Mouse (Mus musculus): ENCODE data around the gene Atp1a2.

The Atp1a2 gene

DNA sequence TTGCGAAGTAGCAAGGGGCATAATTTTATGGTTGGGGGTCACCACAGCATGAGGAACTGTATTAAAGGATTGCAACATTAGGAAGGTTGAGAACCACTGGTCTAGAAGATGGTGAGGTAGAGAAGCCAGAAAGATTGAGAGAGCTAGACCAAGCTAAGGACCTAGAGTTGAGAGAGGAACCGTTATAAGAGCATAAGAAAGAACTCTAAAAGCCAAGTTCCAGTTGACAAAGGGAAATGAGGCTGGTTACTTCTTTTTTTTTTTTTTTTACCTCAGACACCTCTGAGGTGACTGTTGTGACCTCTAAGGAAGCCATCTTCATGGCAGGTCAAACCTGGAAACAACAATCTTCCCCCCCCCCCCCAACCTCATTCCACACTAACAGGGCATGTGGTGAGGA is 7.3 kb upstream of the Atp1a2 start:
- DNase-seq (ENCODE audit: low spot score in 2 of 2), result no peak

DNA sequence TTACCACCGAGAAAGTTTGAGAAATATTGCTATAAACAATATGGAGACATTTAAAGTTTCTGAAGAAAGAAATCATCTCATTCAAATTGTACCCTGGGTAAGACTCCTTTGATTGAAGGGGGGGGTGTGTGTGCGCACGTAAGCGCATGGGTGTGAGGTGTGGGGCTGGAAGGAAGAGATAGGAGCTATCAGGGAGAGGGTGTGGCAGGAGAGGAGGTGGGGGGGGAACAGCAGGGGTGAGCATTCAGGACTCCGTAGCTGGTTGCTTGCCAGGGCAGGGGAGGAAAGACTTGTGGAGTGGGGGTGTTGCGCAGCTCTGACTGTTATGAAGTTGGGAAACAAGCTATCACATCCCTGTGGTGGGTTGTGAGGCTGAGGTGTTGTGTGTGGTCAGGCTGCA is 6.6 kb upstream of the Atp1a2 start:
- no peak for DNase-seq (ENCODE audit: low spot score in 2 of 2)

DNA sequence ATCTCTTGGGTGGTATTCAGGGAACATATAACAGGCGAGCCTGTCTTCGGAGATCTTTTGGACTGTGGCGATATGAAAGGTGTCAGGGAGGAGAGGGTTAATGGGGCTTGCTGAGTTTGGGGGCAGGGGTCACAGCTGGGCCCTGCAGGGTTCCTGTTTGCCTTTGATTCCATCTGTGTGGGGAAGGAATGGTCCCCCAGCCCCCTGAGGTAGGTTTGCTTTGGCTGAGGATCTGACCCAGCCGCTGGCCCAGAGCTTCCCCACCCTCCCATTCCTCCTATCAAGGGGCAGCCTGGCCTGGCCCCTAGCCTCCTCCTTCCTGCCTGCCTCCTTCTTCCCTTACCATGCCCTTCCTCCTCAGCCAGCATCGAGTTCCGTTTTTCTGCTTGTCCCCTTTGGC is 5.0 kb upstream of the Atp1a2 start:
- no peak for DNase-seq (ENCODE audit: low spot score in 2 of 2)

DNA sequence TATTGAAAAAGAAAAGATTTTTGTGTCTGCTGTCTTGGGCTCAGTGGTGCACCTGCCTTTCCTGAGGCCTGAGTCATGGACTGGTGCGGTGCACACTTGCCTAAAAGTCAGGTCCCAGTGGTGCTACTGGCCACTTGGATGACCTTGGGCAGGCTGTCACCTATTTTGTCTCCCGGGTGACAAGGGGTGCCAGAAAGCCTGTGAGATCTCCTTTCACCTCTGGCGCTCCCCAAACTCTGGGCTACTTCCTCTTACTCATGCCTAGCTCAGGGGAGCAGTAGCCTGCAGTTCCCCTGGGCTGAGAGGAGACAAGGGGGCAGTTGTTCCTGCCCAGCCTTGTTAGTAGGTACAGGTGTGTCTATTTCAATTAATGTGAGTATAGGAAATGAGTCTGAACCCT is 4.4 kb upstream of the Atp1a2 start:
- no peak for DNase-seq (ENCODE audit: low spot score in 2 of 2)

DNA sequence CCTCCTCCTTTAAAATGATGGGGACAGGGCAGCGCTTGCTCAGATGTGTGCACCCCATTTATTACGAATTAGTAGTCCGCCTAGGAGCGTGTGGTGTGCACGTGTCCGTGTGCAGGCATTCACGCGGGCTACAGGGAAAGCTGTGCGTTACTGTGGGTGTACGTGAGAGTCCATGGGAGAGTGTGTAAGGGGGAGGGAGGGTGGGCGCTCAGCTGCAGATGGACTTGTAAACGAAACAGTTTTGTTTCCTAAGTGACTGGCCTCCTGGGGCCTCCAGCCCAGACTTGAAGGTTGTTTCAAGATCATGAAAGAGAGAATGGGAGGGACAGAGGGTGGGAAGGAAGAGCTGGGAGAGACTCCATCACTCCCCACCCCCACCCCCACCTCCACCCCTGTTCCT is 3.3 kb upstream of the Atp1a2 start:
- no peak for DNase-seq (ENCODE audit: low spot score in 2 of 2)

DNA sequence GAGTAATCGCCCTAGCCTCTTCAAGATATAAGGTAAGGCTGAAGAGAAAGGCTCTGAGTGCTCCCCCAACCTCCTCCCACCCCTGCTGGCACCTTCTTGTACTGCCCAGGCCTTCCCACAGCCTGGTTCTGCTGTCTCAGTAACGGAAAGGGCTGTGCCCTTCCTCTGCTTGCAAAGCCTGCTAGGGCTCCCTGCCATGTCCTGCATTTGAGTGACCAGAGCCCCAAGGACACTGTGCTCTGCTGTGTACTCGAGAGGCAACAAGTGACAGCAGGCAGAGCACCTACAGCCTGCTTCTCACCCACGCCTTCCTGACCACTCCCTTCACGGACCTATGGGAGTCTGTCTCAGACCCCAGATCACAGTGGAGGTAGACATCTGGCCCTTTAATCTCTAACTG is 2.4 kb upstream of the Atp1a2 start:
- DNase-seq (ENCODE audit: low spot score in 2 of 2), result no peak

DNA sequence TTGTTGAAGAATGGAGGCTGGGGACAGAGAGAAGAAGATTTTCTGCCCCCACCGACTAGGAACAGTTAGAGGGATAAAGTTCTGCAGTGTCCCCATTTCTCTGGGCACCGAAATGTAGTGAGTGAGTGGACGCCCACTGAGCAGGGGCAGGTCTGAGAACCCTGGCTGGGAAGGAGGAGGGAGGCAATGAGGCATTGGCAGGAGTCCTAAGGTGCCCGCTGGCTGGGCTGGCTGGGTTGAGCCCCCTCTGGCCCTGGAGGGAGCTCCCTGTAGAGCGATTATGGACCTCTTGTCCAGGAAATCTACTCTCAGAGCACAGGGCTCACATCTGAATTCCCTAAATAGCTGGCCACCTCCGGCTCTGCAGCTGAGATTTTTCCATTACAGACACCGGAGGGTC is 1.7 kb upstream of the Atp1a2 start:
- no peak for DNase-seq (ENCODE audit: low spot score in 2 of 2)

- no peak for DNase-seq (ENCODE audit: low spot score in 2 of 2)
Observed at GRCm38 (mm10) chr1:172296816-172297510, 901 bp downstream of the Atp1a2 start.

GRCm38 (mm10) chr1:172295751-172296197 is 2.1 kb downstream of the Atp1a2 start:
- DNase-seq (ENCODE audit: low spot score in 2 of 2), result no peak

DNA sequence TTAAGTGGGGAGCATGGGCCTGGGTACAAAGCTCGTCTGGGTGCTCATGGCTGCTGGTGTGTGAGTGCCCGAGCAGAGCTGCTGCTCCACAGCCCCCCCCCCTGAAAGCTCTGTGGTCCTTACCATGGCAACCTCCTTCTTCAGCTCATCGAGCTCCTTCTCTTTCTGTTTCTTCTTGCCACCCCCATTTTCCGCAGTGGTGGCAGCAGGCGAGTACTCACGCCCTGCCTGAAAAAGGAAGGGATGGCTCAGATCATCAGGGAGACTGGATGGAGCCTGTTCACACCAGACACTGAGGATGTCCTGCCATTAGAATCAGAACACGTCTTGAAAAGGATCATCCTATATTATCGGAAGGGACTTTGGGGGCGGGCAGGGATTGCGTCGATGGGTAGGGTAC is 4.4 kb downstream of the Atp1a2 start:
- DNase-seq (ENCODE audit: low spot score in 2 of 2), result no peak

DNA sequence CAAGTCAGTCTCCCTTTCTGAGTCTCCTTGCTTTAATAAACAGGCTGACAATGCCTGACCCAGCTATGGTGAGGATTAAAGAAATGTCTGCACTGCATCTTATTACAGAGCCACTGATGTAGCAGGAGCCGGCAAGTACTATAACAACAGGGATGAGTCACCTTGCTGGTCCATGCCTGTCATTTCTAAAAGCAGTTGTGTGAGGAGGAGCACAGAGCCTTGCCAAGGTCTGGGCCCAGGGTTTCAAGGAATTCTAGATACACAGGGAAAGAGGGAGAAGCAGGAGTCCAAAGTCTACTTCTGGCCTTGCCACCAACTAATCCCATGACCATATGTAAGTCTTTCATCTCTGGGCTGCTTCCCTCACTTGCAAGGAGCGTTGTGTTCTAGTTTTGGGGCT is 5.0 kb downstream of the Atp1a2 start:
- no peak for DNase-seq (ENCODE audit: low spot score in 2 of 2)

GRCm38 (mm10) chr1:172289617-172289946 is 8.3 kb downstream of the Atp1a2 start:
- DNase-seq (ENCODE audit: low spot score in 2 of 2), result no peak

DNA sequence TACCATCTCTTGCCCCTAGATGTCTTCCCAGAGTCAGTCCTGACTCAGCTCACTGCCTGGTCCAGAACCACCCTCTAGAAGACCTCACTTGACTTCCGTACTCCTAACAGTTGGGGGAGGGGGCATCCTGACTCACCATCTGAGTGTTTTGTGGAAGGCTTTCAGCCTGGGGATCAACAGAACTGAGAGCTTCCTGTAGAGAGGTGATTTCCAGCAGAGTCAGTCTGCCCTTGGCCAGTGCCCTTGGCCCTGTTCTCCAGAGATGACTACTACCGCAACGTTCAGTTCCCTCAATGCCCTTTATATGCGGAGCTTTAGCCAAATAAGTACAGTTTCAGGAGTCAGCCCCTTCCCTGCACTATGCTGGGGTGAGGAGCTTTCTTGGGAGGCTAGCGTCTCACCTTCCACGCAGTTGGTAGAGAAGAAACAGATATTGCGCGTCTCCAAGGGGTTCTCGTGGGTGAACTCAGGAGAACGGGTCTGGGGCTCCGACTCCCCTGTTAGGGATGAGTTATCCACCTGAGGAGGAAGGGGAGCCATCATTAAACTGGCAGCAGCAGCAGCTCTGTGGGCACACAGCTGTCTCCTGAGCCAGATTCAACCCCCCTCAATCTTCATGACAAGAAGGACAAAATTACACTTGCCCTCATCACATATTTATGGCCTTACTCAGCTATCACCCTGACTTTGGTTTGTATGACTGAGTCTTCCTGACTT is 8.8 kb downstream of the Atp1a2 start:
- DNase-seq (ENCODE audit: low spot score in 2 of 2), result no peak

DNA sequence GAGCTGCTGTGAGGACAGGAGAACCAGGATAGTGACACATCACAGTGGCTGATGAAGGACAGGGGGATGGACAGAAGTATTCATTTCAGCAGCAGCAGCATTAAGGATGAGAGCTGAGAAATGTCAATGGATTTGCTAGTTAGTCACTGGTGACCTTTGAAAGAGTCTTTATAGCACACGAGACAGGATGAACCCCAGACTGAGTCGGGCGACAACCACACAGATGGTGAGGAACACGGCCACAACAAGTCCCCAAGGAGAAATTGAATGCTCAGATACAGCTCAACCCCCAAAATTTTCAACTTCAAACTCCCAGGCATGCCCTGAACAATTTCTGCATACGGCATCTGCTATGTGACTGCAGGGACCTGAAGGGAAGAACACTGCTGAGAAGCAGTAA is 11.1 kb downstream of the Atp1a2 start:
- no peak for DNase-seq (ENCODE audit: low spot score in 2 of 2)

DNA sequence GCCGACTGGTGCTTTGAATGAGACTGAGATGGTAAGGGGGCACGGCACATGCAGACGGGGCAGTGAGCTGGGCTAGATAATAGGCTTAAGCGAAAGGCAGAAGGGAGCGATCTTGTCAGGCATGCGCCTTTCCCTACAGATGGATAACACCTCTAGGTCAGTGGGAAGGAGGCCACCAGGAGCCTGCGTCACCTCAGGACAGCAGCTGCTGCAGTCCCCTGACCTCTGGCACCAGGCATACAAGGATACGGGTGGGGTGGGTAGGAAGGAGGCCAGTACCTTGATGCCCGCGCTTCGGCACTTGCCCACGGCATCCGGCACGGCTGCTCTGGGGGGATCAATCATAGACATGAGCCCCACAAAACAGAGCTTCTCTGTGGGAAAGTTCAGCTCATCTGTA is 13.6 kb downstream of the Atp1a2 start:
- no peak for DNase-seq (ENCODE audit: low spot score in 2 of 2)

GRCm38 (mm10) chr1:172283073-172283472 is 14.8 kb downstream of the Atp1a2 start:
- no peak for DNase-seq (ENCODE audit: low spot score in 2 of 2)

DNA sequence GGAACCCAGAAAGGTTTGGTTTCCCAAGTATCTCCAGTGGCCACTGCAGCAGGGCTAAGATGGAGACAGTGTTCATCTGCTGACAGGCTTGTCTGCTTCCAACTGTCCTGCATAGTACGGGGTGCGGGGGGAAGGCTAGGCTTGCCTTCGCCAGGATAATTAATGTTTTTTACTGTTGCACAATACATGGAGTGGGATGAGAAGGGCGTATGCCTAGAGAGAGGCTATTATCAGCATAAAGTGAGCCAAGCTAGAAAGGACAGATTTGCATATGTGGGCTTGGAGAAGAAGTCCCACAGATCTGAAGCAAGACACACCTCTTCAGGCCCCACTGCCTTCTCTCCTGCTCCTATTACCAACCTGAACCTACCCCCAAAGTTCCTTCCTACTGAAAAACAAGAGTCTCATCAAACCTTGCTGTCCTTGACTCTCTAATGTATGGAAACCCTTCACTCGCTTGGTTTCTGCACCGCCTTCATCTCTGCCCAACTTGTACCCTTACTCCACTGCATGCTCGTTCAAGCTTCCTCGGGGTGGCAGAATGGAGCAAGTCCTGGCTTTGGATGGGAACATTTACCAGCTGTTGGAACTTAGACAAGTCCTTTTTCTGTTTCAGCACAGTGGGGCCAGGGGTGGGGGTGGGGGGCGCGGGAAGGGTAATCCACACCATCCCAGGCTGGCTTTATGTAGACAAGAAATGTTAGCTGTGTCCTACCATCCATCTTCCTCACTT is 16.2 kb downstream of the Atp1a2 start:
- no peak for DNase-seq (ENCODE audit: low spot score in 2 of 2)

DNA sequence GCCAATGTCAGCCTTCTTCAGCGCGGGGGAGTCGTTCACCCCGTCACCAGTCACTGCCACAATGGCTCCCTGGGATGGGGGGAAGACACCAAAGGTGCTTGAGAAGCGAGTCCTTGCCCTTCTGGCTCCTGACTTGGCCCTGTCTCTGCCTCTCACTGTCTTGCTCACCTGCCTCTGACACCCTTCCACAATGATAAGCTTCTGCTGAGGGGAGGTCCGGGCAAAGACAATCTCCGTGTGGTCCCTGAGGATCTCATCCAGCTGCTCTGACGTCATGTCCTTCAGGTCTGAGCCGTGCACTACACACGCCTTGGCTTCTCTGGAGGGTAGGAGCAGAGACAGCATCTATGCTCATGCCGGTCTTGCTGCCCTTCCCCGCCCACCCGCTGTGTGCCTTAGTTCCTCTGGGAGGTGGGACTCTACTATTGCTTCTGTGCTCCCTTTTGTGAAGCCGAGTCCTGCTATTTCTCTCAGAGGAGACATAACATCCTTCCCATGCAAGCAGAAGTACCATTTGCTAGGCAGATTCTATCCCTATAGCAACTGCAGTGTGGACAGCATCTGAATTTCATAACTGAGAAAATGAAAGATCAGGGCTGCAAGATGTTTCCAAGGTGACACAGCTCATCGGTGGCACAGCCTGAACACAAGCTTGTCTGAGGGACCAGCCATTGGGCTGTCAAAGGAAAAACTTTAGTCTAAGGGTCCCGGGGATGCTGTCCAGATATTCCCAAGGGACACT is 17.9 kb downstream of the Atp1a2 start:
- no peak for DNase-seq (ENCODE audit: low spot score in 2 of 2)

GRCm38 (mm10) chr1:172278328-172278727 is 19.5 kb downstream of the Atp1a2 start:
- DNase-seq (ENCODE audit: low spot score in 2 of 2), result no peak

- peak in 1 of 2 experiments; percentile 33 for DNase-seq (ENCODE audit: low spot score in 2 of 2)
Observed at GRCm38 (mm10) chr1:172277172-172277571, 20.7 kb downstream of the Atp1a2 start.

- no peak for DNase-seq (ENCODE audit: low spot score in 2 of 2)
Observed at GRCm38 (mm10) chr1:172274547-172274946, 23.3 kb downstream of the Atp1a2 start.

GRCm38 (mm10) chr1:172274116-172274515 is 23.7 kb downstream of the Atp1a2 start:
- no peak for DNase-seq (ENCODE audit: low spot score in 2 of 2)
